Mouse (Mus musculus): ENCODE measurements around the gene Tpmt. TPM values are rescaled to one million over a fixed set of nuclear protein-coding genes. Genes with fewer than 3 reads are reported as not detected.

The Tpmt gene
- polyA plus RNA-seq (2015; fragmentation: Illumina TruSeq; extraction: RNeasy Lipid Tissue Mini Kit (QIAGEN cat#74804); ENCODE audit: insufficient read depth, low replicate concordance) = 7.9 TPM

DNA sequence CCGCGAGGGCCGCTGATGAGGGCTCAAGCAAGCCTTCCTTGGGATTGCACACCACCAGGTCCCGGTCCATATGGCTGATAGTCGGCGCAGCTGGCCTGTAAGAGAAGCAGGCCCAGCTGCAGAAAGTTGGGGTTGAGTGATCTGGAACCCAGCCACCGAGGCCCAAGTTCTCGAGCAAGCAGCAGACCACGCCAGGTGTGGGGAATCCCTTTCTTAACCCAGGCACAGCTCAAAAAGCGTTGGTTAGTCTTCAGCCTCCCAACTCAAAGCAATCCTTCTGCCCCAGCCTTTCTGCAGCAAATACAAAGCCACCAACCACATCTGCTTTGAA lies at the start of gene Tpmt:
Tpmt (minus strand) TSS at position 121 of the 331 bp plus-strand sequence.

DNA sequence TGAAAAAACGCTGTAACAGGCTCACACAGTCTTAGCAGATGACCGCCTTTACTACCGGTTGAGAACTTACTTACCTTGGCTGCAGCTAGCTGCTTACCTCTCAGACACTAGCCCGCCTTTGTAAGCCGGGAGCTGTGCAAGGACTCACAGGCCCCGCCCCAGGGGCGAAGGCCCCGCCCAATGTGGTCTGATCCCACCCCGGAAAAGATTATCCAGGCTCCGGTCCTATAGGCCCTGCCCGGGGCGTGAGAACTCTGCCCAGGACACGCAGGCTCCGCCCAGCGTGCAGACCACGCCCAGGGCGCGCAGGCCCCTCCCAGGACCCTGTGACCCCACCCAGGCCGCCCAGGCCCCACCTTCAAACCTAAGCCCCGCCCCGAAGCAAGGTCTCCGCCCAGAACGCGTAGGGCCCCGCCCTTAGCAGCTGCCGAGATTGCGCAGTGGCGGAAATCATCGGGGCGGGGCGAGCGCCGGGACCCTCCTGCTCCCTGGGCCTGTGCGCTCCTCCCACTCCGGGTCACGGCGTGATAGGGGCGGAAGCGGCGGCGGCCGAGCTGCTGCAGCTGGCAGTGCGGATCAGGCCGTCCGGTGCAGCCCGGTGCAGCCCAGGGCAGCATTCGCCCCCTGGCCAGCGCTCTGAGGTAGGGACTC lies 1.4 kb downstream of the Tpmt start, which contains the start of gene Kdm1b:
Kdm1b (plus strand) TSS at position 470 of the 651 bp plus-strand sequence.

DNA sequence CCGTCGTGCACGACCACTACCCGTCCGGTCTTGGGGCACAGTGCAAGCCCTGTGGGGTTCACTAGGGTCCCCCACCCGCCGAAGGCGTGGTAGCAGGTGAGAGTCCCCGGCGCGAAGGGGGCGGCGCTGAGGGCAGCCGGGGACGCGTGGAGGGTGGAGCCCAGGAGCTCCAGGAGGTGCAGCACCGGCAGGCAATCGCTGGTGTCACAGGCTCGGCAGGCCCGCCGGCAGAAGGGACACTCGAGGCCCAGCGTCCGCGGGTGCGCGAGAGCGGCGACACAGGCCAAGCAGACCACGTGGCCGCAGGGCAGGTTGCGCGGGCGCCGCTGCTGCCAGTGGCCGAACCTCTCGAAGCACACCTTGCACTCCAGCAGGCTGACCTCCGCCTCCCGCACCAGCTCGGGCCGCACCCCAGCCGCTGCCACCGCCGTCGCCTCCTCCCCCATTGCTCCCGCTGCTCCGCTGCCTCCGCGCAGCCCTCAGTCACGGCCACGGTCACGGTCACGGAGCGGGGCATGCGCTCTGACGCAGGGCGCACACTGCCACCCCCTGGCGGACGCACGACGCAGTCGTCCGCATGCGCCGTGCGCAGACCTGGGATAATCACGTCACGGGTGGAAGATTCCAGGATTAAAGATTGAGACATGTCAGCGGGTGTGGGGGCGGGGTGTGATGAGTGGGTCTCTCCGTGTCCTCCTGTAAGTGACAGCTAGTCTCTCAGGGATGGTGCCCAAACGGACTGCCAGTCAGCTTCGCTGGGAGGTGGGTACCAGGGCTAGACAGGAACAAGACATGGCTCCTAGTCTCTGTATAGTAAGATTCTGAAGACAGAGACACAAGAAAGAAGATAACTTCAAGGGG lies 30.0 kb downstream of the Tpmt start, which contains the start of gene Nhlrc1:
Nhlrc1 (minus strand) TSS at position 517 of the 861 bp plus-strand sequence.

Other genes with a start within 250 kb of the Tpmt start
- 11.9 TPM for gene Kif13a, start 114.9 kb downstream of the Tpmt start, polyA plus RNA-seq (2015; fragmentation: Illumina TruSeq; extraction: RNeasy Lipid Tissue Mini Kit (QIAGEN cat#74804); ENCODE audit: insufficient read depth, low replicate concordance)
- gene Nhlrc1, start 29.9 kb downstream of the Tpmt start, polyA plus RNA-seq (2015; fragmentation: Illumina TruSeq; extraction: RNeasy Lipid Tissue Mini Kit (QIAGEN cat#74804); ENCODE audit: insufficient read depth, low replicate concordance) = 1.1 TPM
- gene Kdm1b, start 1.2 kb downstream of the Tpmt start, polyA plus RNA-seq (2015; fragmentation: Illumina TruSeq; extraction: RNeasy Lipid Tissue Mini Kit (QIAGEN cat#74804); ENCODE audit: insufficient read depth, low replicate concordance) = 35.0 TPM
- gene Dek, start 61.5 kb upstream of the Tpmt start, polyA plus RNA-seq (2015; fragmentation: Illumina TruSeq; extraction: RNeasy Lipid Tissue Mini Kit (QIAGEN cat#74804); ENCODE audit: insufficient read depth, low replicate concordance) = 244 TPM
- 11.5 TPM for gene Rnf144b, start 77.9 kb upstream of the Tpmt start, polyA plus RNA-seq (2015; fragmentation: Illumina TruSeq; extraction: RNeasy Lipid Tissue Mini Kit (QIAGEN cat#74804); ENCODE audit: insufficient read depth, low replicate concordance)

All from spleen, adult 10 weeks (tissue).